Mouse (Mus musculus) right cerebral cortex, postnatal 36 days (tissue): ENCODE results near the gene Kcnip2.

ENCODE experiments used
- DNase-seq, 2 experiments: peaks; one replicate each; pipeline ENCODE4 v3.0.0; 2022; ENCODE audit warnings: low spot score in 2 of 2, mixed read lengths in 1 of 2

The Kcnip2 gene

GRCm38 (mm10) chr19:45781676-45782075 is 34.2 kb downstream of the Kcnip2 start:
- DNase-seq = no peak

- no peak for DNase-seq
Observed at GRCm38 (mm10) chr19:45780350-45780915, 35.4 kb downstream of the Kcnip2 start.

DNA sequence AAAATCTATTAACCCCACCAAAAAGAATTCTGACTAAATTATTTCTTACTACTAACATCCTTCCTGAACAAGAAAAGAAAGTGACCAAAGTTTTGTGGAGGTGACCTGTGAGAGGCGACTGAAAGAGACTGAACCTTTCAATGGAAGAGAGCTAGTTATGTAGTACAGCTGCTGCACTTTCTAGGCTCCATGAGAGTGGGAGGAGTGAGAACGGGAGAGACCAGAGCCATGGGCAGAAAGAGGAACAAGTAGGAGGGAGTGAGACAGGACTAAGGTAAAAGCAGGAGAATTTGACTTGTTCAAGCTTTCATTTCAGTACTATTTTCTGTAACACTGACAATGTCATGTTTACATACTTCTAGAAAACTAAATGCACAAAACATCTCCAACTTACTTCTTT is 40.4 kb downstream of the Kcnip2 start:
- DNase-seq = peak in 1 of 2 experiments; percentile 60

- DNase-seq = no peak
Observed at GRCm38 (mm10) chr19:45771501-45771900, 44.4 kb downstream of the Kcnip2 start.

DNA sequence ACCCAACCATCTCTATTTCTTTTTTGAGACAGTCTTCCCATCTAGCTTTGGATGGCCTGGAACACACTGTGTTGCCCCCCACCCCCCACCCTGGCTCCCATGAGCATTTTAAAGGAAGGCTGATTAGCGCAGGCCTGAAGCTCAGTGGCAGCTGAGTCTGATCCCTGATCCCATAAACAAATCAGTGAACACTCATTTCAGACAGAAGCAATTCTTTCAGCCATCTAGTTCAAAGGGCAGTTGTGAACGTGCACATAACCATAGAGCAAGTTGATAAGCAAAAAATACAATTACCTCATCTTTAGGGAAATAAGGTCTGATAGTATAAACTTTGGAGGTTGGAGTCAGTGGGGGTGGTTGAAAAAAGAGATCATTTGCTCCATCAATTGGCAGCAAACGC is 55.1 kb downstream of the Kcnip2 start:
- no peak for DNase-seq

DNA sequence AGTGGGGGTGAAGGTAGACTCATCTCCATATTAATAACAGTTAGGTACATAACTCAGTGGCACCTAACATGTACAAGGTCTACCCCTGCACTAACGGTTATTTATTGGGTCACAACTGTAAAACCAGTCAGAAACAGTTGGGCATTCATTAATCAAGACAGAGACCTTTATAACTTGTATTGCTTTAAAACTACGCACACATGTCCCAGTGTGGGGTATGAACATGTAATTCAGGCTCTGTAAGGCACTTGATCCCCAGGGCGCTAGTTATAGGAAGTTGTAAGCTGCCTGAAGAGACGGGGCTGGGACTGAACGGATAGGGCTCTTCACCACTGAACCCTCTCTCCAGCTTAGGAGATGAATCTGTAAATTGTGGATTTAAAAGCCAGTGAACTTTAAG is 57.2 kb downstream of the Kcnip2 start:
- no peak for DNase-seq

GRCm38 (mm10) chr19:45753551-45753950 is 62.3 kb downstream of the Kcnip2 start:
- DNase-seq = no peak

- DNase-seq = no peak
Observed at GRCm38 (mm10) chr19:45751881-45752280, 64.0 kb downstream of the Kcnip2 start.

- peak; percentile 62 to 68 for DNase-seq
Observed at GRCm38 (mm10) chr19:45749243-45750043, 66.4 kb downstream of the Kcnip2 start, which contains the start of gene Npm3. Gene Npm3 (minus strand): TSS chr19:45749591.

DNA sequence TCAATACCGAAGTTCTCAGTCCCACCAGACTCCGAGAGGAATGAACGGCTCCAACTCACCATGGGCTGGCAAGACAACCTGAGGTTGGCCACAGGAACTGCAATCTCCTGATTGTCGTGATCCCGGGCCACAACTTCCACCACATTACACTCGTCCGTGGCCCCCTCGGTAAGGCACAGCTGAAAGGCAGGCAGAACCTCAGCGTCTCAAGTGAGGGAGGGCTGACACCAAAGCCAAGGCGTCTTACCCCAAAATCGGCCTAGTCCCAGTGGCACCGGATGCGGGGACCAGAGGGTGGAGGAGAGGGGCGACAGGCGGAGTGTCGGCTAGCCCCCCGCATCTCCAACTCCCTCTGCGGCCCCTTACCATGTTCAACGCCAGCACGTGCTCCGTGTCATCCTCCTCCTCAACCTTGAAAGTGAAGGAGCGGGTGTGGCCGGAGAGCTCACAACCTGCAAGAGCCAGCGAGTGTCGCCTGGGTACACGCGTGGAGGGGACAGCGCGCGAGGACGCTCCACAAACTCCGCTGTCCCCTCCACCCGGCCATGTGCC is 67.1 kb downstream of the Kcnip2 start:
- DNase-seq = no peak

DNA sequence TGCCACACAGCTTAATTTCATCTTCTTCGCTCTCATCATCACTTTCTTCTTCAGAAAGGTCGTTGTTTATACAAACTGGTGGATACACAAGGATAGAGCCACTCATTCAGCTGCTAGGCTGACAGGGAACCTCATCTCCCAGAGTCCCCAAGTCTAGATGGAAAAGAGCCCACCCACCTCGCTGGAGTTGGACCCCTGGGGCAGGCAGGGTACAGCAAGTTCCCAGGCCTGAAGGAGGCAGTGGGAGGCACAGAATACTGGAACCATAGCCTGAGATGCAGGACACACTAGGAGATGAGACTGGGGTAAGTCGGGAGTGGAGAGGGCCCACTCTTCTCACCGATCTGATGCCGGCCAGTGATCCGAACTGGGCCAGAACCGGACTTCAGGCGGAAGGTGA is 67.7 kb downstream of the Kcnip2 start:
- DNase-seq = no peak

- peak; percentile 72 to 81 for DNase-seq
Observed at GRCm38 (mm10) chr19:45747028-45747867, 68.6 kb downstream of the Kcnip2 start.

DNA sequence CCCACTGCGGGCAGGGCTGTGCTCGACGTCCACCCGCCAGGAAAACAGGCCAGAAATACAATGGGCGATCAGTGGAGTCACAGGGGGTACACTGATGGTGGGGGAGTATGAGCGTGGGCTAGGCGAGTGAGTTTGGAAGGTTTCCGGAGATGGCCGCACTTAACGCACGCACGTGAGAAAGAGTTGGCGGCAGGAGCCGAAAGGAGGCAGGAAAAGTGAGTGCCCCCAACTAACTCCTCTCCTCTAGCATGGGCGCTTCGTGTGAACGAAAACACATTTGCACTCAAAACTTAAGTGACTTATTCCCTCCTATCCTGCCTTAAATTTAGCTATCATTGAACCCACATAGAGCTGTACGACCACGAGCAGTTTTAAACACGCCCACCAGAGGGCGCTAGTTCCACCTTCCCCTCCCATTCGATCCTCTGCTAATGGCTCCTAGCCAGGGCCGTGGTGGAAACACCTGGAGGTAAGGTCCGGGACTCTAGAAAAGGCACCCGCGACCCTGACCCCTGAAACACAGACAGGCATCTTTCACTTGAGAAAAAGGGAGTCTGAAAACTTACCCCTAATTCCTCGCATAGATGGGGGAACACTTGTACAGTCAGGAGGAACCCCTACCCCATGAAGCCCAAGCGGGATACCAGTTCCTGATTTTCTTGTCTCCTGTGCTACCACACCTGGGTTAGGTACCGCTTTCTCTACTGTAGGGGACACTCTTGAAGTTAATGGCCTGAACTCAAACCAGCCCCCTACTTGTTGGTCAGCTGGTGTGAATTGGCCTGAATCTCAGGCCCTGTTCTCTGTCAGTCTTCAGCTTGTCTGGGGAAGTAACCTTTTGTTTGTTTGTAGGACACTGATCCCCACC is 69.5 kb downstream of the Kcnip2 start:
- DNase-seq = peak; percentile 55 to 59

DNA sequence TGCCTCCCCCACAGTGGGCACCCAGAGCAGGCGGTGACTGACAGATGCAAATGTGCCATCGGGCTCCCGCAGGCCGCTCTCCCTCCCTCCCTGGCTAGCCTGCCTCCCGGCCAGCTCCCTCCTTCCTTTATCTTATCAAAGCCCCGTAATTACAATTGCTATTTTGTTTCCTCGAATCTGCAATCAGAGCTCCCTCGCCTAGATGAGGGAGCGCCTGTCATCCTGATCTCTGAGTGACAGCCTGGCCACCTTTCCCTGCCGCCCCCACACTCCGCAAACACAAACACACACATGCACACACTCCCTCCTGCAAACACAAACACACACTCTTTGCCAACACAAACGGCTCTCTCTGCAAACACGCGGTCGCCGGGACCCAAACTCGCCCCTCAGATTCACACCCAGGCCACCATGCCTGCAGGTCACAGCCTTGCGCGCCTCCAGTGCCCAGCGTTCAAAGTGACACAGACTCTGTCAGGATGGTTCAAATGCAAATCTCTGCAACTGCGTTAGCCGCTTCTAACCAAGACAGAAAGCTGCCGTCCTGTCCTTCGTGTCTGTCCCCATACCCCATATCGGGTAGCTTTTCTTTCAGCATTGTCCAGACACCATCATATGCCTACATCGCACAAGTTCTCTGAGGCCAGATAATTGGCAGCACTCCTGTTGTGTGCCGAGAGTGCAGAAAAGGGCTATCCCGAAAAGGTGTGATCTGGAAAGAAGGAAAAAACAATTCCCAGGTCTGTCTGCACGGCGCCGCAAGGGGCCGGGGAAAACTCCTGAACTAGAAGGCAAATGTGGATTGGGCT is 70.3 kb downstream of the Kcnip2 start:
- DNase-seq = no peak

GRCm38 (mm10) chr19:45743619-45744018 is 72.2 kb downstream of the Kcnip2 start:
- no peak for DNase-seq

DNA sequence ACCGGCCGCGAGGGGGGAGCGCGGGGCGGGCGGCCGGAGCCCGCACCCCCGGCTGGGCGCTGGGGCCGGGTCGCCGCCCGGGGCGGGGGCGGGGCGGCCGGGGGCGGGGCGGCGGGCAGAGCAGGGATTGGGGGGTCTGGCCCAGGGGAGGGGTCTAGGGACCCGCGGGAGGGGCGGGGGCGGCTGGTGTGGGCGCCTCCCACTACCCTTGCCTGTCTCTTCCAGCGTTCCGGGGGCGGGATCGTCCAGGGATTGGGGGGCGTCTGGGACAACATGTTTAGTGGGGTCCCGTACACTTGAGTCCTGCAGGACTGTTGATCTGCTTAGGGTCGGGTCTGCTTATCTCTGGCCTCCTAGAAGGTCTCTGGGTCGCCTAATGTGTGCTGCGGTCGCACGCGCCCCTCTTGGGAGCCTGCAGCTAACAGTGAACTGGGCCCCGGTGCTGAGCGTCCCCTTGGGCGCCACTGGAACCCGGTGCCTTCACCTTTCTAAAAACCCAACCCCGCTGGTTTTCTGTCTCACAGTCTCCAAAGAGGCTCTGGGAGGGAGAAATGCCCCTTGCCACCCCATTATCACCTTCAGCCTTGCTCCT is 72.8 kb downstream of the Kcnip2 start:
- no peak for DNase-seq

- no peak for DNase-seq
Observed at GRCm38 (mm10) chr19:45742218-45742983, 73.5 kb downstream of the Kcnip2 start, which contains the start of gene Fgf8. Gene Fgf8 (minus strand): TSS chr19:45742915.
